Mouse (Mus musculus) limb, embryonic 10.5 days (tissue): ENCODE data around the gene Pgrmc2. TPM values are rescaled to one million over a fixed set of nuclear protein-coding genes. Genes with fewer than 3 reads are reported as not detected.

Experiments
- DNase-seq: peaks from one replicate; pipeline ENCODE4 v3.0.0-alpha.2; 2017; ENCODE audit warnings: low spot score
- H3K27ac ChIP-seq: fragments of 300-500 bp; sonication (generic); 2 replicates; pipeline ENCODE4 v1.5.1; 2016; ENCODE audit warnings: mild to moderate bottlenecking
- H3K27me3 ChIP-seq: fragments of 300-500 bp; sonication (generic); 2 replicates; pipeline ENCODE4 v1.6.1; 2016; ENCODE audit warnings: low read depth, mild to moderate bottlenecking; ENCODE audit not compliant: poor library complexity, severe bottlenecking
- H3K36me3 ChIP-seq: fragments of 300-500 bp; sonication (generic); 2 replicates; pipeline ENCODE4 v1.6.1; 2016; ENCODE audit warnings: mild to moderate bottlenecking, moderate library complexity
- H3K4me1 ChIP-seq: fragments of 300-500 bp; sonication (generic); 2 replicates; pipeline ENCODE4 v1.6.1; 2016
- H3K4me3 ChIP-seq: fragments of 300-500 bp; sonication (generic); 2 replicates; pipeline ENCODE4 v1.5.1; 2016; ENCODE audit warnings: mild to moderate bottlenecking, moderate library complexity
- H3K9me3 ChIP-seq: fragments of 300-500 bp; sonication (generic); replicated peaks from 2 replicates; pipeline ENCODE4 v1.6.1; 2016; ENCODE audit warnings: mild to moderate bottlenecking
- WGBS: fragments of 180-500 bp; shearing (Covaris S2); methylation state at CpG from one replicate; pipeline ENCODE4 v1.1.7; 2016; 5-methylcytosine and 5-hydroxymethylcytosine counted together
- polyA plus RNA-seq: library from polyadenylated mRNA; unstranded; fragments of >200 nt; fragmentation: Nextera tagmentation; extraction: Ambion mirVana; gene quantifications from 2 replicates; pipeline ENCODE4 v1.2.1, GENCODE M21; 2016

Pgrmc2 gene
- polyA plus RNA-seq, 1 experiment from 2014 or later, result 38.1 TPM

DNA sequence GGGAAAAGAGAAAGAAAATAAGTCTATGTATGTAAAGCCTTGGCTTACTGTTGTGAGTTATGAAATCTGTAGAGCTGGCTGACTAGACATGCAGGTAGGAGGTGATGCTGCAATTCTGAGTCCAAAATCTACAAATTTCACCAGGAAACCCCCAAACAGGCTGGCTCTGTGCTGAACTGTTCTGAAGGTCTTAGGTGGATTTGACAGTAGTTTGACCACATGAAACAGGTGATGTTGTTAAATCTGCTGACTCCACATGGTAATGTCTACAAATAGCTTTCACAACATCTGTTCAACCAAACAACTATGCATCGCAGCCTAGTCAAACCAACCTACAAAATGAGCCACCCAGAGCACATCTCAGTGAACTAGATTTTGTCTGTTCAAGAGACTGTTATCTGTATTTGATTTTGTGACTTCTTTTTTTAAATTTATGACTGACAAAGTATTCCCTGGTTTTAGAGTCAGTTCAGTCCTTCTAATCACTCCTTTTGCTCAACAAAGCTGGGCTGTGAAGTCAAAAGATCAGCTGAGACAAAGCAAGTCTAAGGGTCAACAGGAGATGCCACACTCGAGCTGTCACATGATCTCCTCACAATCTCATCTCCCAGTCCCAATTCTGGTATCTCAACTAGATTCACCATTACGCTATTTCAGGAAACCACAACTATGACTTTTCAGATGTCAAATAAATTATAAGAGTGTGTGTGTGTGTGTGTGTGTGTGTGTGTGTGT is 20.8 kb downstream of the Pgrmc2 start:
- Histone ChIP-seq H3K9me3 (no peaks in the 10 kb centered on the region), H3K4me1 (no peaks in the 10 kb centered on the region), H3K36me3 (peaks cover 39% of the 10 kb centered on the region), H3K4me3 (no peak overlapping the region), H3K27ac (no peak overlapping the region), H3K27me3 (no peaks in the 10 kb centered on the region)
- 91% methylated on average over 3 of the region's 3 CpGs for WGBS
- DNase-seq, result no peak

DNA sequence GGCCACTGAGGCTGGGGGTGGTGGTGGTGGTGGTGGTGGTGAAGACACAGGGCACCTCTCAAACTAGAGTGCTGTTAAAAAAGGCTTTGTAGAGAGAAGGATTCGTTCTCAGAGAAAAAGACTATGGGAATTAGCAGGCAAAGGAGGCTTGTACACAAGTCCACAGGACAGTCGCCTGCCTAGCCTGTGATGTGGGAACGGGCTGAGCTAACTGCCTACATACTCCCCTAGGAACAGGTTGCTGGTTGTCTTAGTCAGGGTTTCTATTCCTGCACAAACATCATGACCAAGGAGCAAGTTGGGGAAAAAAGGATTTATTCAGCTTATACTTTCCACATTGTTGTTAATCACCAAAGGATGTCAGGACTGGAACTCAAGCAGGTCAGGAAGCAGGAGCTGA is 23.6 kb downstream of the Pgrmc2 start:
- Histone ChIP-seq H3K9me3 (no peaks in the 10 kb centered on the region), H3K4me1 (no peaks in the 10 kb centered on the region), H3K4me3 (no peak overlapping the region), H3K36me3 (peaks cover 14% of the 10 kb centered on the region), H3K27me3 (no peaks in the 10 kb centered on the region), H3K27ac (no peak overlapping the region)
- WGBS, result 85% methylated on average over 3 of the region's 3 CpGs
- no peak for DNase-seq

DNA sequence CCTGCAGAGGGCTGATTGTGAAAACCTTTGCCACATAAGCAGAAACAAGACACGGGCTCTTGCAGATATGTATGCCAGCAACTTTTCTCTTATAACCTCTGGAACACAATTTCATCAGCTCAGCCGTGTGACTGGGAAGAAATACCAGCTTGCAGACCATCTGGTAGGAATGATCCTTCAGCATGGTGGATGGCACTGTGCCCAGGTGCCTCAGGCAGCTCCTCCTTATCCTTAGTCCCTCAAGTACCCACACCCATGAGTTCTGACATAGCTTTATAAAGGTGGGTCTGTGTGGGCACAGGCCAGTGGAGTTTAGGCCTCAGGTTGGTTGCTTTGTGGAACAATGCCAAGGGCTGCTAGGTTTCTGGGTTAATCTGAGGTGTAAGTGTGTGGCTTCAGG is 24.5 kb downstream of the Pgrmc2 start:
- H3K9me3 ChIP-seq, result no peaks in the 10 kb centered on the region
- H3K27me3 ChIP-seq, result no peaks in the 10 kb centered on the region
- peaks cover 5% of the 10 kb centered on the region for H3K36me3 ChIP-seq
- no peak overlapping the region for H3K27ac ChIP-seq
- no peak for DNase-seq
- no peak overlapping the region for H3K4me3 ChIP-seq
- 90% methylated on average over 2 of the region's 2 CpGs for WGBS
- no peaks in the 10 kb centered on the region for H3K4me1 ChIP-seq

DNA sequence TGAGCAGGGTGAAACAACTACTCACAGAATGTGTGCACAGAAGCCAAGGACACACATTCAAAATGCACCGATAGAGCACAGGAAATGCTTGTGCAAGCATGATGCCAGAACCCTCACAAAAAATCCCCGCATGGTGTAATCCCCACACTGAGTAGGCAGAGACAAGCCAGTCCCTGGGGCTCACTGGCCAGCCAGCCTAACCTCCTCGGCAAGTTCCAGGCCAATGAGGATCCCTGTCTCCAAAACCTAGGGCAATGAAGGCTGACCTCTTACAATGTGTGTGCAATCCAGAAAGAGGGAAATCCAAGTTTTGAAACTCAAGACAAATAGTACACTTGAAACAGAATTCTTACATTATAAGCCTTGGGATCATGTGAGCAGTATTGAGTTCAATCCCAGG is 29.5 kb downstream of the Pgrmc2 start:
- no peak overlapping the region for H3K4me3 ChIP-seq
- H3K36me3 ChIP-seq, result no peaks in the 10 kb centered on the region
- 82% methylated on average over 3 of the region's 3 CpGs for WGBS
- H3K27me3 ChIP-seq, result no peaks in the 10 kb centered on the region
- DNase-seq, result no peak
- H3K27ac ChIP-seq, result no peak overlapping the region
- no peaks in the 10 kb centered on the region for H3K4me1 ChIP-seq
- H3K9me3 ChIP-seq, result no peaks in the 10 kb centered on the region

DNA sequence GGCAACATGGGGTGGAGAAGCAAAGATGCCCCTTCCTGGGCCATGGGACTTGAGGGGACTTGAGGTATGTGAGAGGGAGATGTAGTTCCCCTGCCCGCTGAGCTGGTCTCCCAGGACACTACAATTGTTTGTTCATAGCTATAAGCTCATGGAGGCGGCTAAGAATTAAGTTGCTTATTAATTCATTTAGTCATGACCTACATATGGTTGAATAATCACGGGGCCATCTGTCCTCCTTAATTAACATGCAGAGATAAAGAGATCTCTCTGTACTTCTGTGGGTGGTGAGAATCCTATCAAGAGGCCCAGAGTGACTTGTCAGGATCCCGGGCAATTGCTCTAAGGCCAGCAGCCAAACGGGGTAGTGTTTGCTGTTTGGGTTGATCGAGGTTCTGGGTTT is 35.0 kb downstream of the Pgrmc2 start:
- no peaks in the 10 kb centered on the region for H3K36me3 ChIP-seq
- WGBS, result 93% methylated on average over 6 of the region's 6 CpGs
- no peak overlapping the region for H3K4me3 ChIP-seq
- no peaks in the 10 kb centered on the region for H3K4me1 ChIP-seq
- H3K27ac ChIP-seq, result no peak overlapping the region
- no peak for DNase-seq
- H3K9me3 ChIP-seq, result no peaks in the 10 kb centered on the region
- no peaks in the 10 kb centered on the region for H3K27me3 ChIP-seq

DNA sequence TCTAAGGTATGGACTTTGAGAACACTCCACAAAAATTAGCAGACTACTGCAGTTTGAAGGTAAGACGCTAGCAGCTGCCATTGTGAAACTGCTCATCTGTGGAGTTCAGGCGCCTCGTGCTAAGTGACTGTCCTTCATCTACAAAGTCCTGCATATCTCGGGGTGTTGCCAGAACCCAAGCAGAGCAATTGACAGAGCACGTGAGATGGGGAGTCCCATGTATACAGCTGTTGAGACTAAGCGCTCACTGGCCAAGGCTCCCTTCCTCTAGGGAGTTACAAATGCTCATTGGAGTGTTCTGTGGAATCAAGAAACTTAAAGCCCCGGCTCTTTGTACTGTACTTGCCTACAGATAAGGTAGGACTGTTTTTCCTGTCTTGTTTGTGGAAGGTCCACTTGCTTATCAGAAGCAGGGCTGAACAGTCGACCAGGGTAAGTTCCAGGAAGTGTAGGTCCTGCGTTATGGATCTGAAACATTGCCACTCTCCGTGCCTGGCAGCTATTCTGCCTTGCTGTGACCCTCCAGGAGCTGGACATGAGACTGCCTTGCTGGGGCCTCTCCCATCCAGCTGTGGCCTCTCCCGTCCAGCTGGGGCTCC is 39.0 kb downstream of the Pgrmc2 start:
- H3K27me3 ChIP-seq, result no peaks in the 10 kb centered on the region
- H3K4me3 ChIP-seq, result no peak overlapping the region
- no peaks in the 10 kb centered on the region for H3K4me1 ChIP-seq
- H3K36me3 ChIP-seq, result no peaks in the 10 kb centered on the region
- no peaks in the 10 kb centered on the region for H3K9me3 ChIP-seq
- no peak for DNase-seq
- no peak overlapping the region for H3K27ac ChIP-seq
- WGBS, result 74% methylated on average over 11 of the region's 11 CpGs

DNA sequence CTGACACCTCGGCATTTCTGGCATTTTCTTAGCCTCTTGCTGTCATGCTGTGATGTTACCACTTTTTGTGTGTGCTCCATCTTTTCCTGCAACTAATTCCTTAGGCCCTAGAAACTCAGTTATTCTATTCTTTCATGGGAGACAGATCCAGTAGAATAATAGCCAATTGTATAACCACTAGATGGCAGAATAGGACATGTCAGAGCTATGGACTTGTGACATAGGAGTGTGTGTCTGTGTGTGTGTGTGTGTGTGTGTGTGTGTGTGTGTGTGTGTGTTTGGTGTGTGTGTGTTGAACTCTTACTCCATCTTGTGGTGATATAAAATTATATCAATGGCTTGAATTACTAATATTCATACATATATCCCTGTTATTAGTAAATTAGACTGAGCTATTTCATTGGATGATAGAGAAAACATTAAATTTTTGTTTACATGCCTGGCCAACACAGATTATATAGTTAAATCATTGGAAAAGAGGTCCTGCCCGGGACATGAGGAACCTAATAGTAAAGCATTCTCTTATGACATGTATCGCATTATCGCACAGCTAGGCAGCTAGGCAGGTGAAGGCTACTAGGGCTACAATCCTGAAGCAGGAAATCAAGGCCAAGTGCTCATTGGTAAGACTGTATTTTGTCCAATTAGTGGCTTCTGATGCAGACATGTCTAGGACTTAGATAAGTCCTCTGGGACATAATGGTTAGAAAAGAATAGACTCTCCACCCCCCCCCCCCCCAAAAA is 40.5 kb downstream of the Pgrmc2 start:
- Histone ChIP-seq H3K4me3 (no peak overlapping the region), H3K36me3 (no peaks in the 10 kb centered on the region), H3K27me3 (no peaks in the 10 kb centered on the region), H3K9me3 (no peaks in the 10 kb centered on the region), H3K4me1 (no peaks in the 10 kb centered on the region), H3K27ac (no peak overlapping the region)
- no peak for DNase-seq
- 83% methylated on average over 4 of the region's 4 CpGs for WGBS

DNA sequence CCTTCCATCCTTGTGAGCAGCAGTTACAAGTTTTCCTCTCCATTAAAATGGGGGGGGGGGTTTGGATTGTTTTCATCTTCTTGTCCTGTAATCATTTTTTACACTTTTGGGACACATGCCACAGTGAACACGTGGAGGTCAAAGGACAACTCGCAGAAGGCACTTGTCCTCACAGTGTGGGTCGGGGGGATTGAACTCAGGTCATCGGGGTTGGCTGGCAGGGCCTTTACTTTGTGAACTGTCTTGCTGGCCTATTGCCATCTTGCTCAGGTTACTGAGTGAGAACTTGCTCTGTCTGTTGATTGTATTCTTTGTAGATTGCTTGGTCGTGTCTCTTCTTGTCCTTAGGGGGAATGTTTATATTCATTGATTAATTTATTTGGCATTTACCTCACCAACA is 41.6 kb downstream of the Pgrmc2 start:
- H3K4me1 ChIP-seq, result no peaks in the 10 kb centered on the region
- DNase-seq, result no peak
- H3K27me3 ChIP-seq, result no peaks in the 10 kb centered on the region
- H3K36me3 ChIP-seq, result no peaks in the 10 kb centered on the region
- H3K27ac ChIP-seq, result no peak overlapping the region
- WGBS, result 74% methylated on average over 5 of the region's 5 CpGs
- no peak overlapping the region for H3K4me3 ChIP-seq
- H3K9me3 ChIP-seq, result no peaks in the 10 kb centered on the region

DNA sequence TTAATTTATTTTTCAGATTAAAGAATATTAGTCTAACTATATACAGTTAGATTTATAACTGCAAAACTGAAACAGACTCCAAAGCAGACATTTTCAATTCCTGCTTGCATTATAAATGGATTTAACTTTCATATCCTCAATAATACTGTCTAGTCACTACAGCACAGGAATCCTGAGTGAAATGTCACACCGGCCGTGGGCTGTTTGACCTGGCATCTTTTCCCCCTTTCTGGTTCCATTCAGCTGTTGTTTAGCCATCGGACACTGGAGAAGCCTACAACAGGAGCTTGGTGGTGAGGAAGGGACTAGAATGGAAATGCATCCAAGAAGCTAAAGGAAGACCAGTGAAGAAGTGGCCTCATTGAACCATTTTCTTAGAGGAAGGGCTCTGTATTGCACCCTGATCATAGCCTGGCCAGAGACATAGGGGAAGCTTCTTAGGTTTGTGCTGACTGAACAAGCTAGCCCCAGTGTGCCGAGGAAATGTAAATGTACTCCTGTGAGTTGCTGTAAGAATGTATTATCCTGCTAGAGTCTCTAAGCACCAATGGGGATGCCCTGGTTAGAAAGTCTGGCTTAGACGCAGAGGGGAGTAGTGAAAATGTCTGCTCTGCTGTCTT is 44.4 kb downstream of the Pgrmc2 start:
- no peaks in the 10 kb centered on the region for H3K9me3 ChIP-seq
- DNase-seq, result no peak
- no peaks in the 10 kb centered on the region for H3K4me1 ChIP-seq
- H3K36me3 ChIP-seq, result no peaks in the 10 kb centered on the region
- no peak overlapping the region for H3K27ac ChIP-seq
- WGBS, result 78% methylated on average over 5 of the region's 5 CpGs
- no peak overlapping the region for H3K4me3 ChIP-seq
- H3K27me3 ChIP-seq, result no peaks in the 10 kb centered on the region

DNA sequence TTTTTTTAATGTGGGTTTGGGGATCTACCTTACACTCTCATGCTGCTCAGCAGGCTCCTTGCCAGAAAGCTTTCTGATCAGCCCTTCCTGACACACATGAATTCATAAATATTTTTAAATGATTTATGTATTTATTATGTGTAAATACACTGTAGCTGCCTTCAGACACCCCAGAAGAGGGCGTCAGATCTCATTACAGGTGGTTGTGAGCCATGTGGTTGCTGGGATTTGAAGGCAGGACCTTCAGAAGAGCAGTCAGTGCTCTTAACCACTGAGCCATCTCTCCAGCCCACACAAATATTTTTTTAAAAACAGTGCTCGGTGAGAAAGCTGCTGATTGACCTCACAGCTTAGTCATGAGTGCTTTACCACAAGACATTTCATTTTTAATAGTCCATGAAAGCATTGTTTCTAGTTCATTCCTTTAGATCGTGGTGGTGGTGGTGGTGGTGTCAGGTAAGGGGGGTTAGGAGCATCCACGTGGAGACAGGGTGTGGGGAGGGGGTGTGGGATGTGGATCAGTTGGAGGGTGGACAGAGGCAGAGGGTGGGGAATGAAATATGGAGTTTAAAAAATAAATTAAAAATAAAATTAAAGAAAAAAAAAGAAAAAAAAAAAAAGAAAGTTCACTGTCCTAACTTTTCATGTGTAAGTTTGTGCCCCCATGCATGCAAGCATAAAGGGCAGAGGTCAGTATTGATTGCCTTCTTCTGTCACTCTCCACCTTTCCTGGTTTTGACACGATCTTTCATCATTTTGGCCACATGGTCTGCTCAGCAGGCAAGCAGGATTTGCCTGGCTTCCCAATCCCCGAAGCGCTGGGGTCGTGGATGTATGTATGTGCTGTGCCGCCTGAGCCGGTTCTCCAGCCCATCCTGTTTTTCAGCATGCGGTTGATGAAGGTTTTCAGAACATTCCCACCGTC is 51.3 kb downstream of the Pgrmc2 start:
- Histone ChIP-seq H3K27ac (no peak overlapping the region), H3K9me3 (no peaks in the 10 kb centered on the region), H3K4me1 (no peaks in the 10 kb centered on the region), H3K36me3 (no peaks in the 10 kb centered on the region), H3K27me3 (no peaks in the 10 kb centered on the region), H3K4me3 (no peak overlapping the region)
- 83% methylated on average over 12 of the region's 12 CpGs for WGBS
- no peak for DNase-seq

DNA sequence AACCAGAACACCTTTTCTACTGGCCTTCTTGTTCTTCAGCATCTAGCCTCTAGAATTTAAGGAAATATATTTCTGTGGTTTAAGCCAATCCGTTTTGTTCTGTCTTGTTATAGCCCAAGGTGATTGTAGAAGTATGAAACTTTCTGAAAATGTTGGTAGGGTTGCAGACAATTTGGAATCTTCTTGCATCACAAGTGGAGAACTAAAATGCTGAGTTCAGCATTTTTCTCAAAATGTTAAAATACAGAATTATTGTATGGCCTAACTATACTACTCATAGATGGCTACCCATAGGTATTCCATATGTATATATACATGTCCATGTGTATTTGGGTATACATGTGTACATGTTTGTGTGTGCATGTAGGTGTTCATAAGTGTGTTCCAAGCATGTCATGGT is 52.1 kb downstream of the Pgrmc2 start:
- H3K4me3 ChIP-seq, result no peak overlapping the region
- no peaks in the 10 kb centered on the region for H3K4me1 ChIP-seq
- H3K9me3 ChIP-seq, result no peaks in the 10 kb centered on the region
- no peak for DNase-seq
- H3K36me3 ChIP-seq, result no peaks in the 10 kb centered on the region
- 92% methylated on average over 1 of the region's 1 CpGs for WGBS
- H3K27ac ChIP-seq, result no peak overlapping the region
- H3K27me3 ChIP-seq, result no peaks in the 10 kb centered on the region

DNA sequence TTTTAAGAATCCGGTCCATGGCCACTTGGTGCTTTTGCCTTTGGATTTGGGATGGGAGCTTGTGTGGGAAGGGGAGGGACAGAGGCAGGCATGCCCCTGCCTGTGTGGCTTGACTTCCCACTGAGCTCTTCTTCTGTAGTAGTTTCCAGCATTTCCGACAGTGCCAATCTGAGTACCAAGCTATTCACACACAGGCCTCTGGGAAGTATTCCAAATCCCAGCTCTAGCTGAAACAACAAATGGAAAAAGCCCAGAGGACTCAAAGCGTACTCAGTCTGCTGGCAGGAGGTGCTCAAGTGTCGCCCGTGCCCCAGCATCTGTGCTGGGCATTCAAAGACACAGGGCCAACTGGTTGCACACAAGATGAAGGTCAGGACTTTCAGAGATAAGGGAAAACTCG is 60.9 kb downstream of the Pgrmc2 start:
- Histone ChIP-seq H3K4me3 (no peak overlapping the region), H3K9me3 (no peaks in the 10 kb centered on the region), H3K27me3 (no peaks in the 10 kb centered on the region), H3K4me1 (no peaks in the 10 kb centered on the region), H3K36me3 (no peaks in the 10 kb centered on the region), H3K27ac (no peak overlapping the region)
- DNase-seq, result no peak
- 79% methylated on average over 6 of the region's 6 CpGs for WGBS
